Mouse (Mus musculus): ENCODE results near the gene Map3k14. TPM values are rescaled to one million over a fixed set of nuclear protein-coding genes. Genes with fewer than 3 reads are reported as not detected.

Map3k14 gene
- polyA plus RNA-seq, 1 experiment, result 12.7 TPM

GRCm38 (mm10) chr11:103173041-103173770 lies 94.1 kb downstream of the Map3k14 start:
- Histone ChIP-seq H3K27ac (ENCODE audit: insufficient read depth, low read depth, low read length) (peak overlapping the region; percentile 29; the same call in 1 of the 2 replicates), H3K27me3 (ENCODE audit: control insufficient read depth, insufficient read depth, low read length) (peaks cover 16% of the 10 kb centered on the region), H3K4me1 (ENCODE audit: control insufficient read depth, insufficient read depth, insufficient read length, low read length) (peaks cover 7% of the 10 kb centered on the region), H3K36me3 (ENCODE audit: control insufficient read depth, insufficient read depth, low read length) (no peaks in the 10 kb centered on the region), H3K4me3 (ENCODE audit: low read depth, low read length) (0 out of 2 replicates have a peak overlapping the region, but pooled peaks have one; percentile 22)
- TF ChIP-seq CTCF (IDR thresholded peaks at IDR 0.05; ENCODE audit: extremely low read depth, insufficient read length, insufficient replicate concordance, low read depth, low read length), result no peak
- TF ChIP-seq POLR2A (IDR thresholded peaks at IDR 0.05; ENCODE audit: low read depth, low read length), result no peak
- 73% methylated on average over 7 of the region's 7 CpGs for WGBS

- peak overlapping the region; percentile 74 for H3K4me3 ChIP-seq (ENCODE audit: low read depth, low read length)
Observed at GRCm38 (mm10) chr11:103172392-103173040, 94.8 kb downstream of the Map3k14 start.

GRCm38 (mm10) chr11:103171703-103172391 lies 95.4 kb downstream of the Map3k14 start:
- Histone ChIP-seq H3K4me3 (ENCODE audit: low read depth, low read length) (peak overlapping the region; percentile 74), H3K27me3 (ENCODE audit: control insufficient read depth, insufficient read depth, low read length) (peaks cover 16% of the 10 kb centered on the region), H3K27ac (ENCODE audit: insufficient read depth, low read depth, low read length) (peak overlapping the region; percentile 10; the same call in 1 of the 2 replicates), H3K4me1 (ENCODE audit: control insufficient read depth, insufficient read depth, insufficient read length, low read length) (peaks cover 7% of the 10 kb centered on the region), H3K36me3 (ENCODE audit: control insufficient read depth, insufficient read depth, low read length) (no peaks in the 10 kb centered on the region)
- WGBS, result 57% methylated on average over 9 of the region's 9 CpGs
- no peak for TF ChIP-seq POLR2A (IDR thresholded peaks at IDR 0.05; ENCODE audit: low read depth, low read length)
- TF ChIP-seq CTCF (IDR thresholded peaks at IDR 0.05; ENCODE audit: extremely low read depth, insufficient read length, insufficient replicate concordance, low read depth, low read length), result no peak

More at GRCm38 (mm10) chr11:103172392-103173040, 94.8 kb downstream of the Map3k14 start:
- no peak overlapping the region for H3K27ac ChIP-seq (ENCODE audit: insufficient read depth, low read depth, low read length)
- 61% methylated on average over 6 of the region's 6 CpGs for WGBS
- H3K4me1 ChIP-seq (ENCODE audit: control insufficient read depth, insufficient read depth, insufficient read length, low read length), result peaks cover 7% of the 10 kb centered on the region
- peaks cover 16% of the 10 kb centered on the region for H3K27me3 ChIP-seq (ENCODE audit: control insufficient read depth, insufficient read depth, low read length)
- TF ChIP-seq CTCF (IDR thresholded peaks at IDR 0.05; ENCODE audit: extremely low read depth, insufficient read length, insufficient replicate concordance, low read depth, low read length), result no peak
- no peak for TF ChIP-seq POLR2A (IDR thresholded peaks at IDR 0.05; ENCODE audit: low read depth, low read length)
- no peaks in the 10 kb centered on the region for H3K36me3 ChIP-seq (ENCODE audit: control insufficient read depth, insufficient read depth, low read length)

- H3K27me3 ChIP-seq (ENCODE audit: control insufficient read depth, insufficient read depth, low read length), result peaks cover 16% of the 10 kb centered on the region
- 3% methylated on average over 23 of the region's 23 CpGs for WGBS
- H3K36me3 ChIP-seq (ENCODE audit: control insufficient read depth, insufficient read depth, low read length), result no peaks in the 10 kb centered on the region
- TF ChIP-seq POLR2A (IDR thresholded peaks at IDR 0.05; ENCODE audit: low read depth, low read length), result no peak
- TF ChIP-seq CTCF (IDR thresholded peaks at IDR 0.05; ENCODE audit: extremely low read depth, insufficient read length, insufficient replicate concordance, low read depth, low read length), result no peak
- H3K4me1 ChIP-seq (ENCODE audit: control insufficient read depth, insufficient read depth, insufficient read length, low read length), result peaks cover 7% of the 10 kb centered on the region
- peak overlapping the region; percentile 70 for H3K27ac ChIP-seq (ENCODE audit: insufficient read depth, low read depth, low read length)
- H3K4me3 ChIP-seq (ENCODE audit: low read depth, low read length), result peak overlapping the region; percentile 74
Observed at GRCm38 (mm10) chr11:103171286-103171620, 96.0 kb downstream of the Map3k14 start.

GRCm38 (mm10) chr11:103170494-103171285 lies 96.6 kb downstream of the Map3k14 start, which contains the start of gene Fmnl1:
TSS of gene Fmnl1 (plus strand) at chr11:103171107.
- no peak for TF ChIP-seq CTCF (IDR thresholded peaks at IDR 0.05; ENCODE audit: extremely low read depth, insufficient read length, insufficient replicate concordance, low read depth, low read length)
- TF ChIP-seq POLR2A (IDR thresholded peaks at IDR 0.05; ENCODE audit: low read depth, low read length), result peak; percentile 36; the same call in 1 of the 2 replicates
- peak within 1 kb of the TSS; percentile 70 for H3K27ac ChIP-seq (ENCODE audit: insufficient read depth, low read depth, low read length)

GRCm38 (mm10) chr11:103170111-103170493 lies 97.2 kb downstream of the Map3k14 start:
- H3K27ac ChIP-seq (ENCODE audit: insufficient read depth, low read depth, low read length), result no peak overlapping the region
- TF ChIP-seq POLR2A (IDR thresholded peaks at IDR 0.05; ENCODE audit: low read depth, low read length) (no peak), CTCF (IDR thresholded peaks at IDR 0.05; ENCODE audit: extremely low read depth, insufficient read length, insufficient replicate concordance, low read depth, low read length) (no peak)
- H3K27me3 ChIP-seq (ENCODE audit: control insufficient read depth, insufficient read depth, low read length), result peaks cover 16% of the 10 kb centered on the region
- WGBS, result 55% methylated on average over 3 of the region's 3 CpGs
- peaks cover 7% of the 10 kb centered on the region for H3K4me1 ChIP-seq (ENCODE audit: control insufficient read depth, insufficient read depth, insufficient read length, low read length)
- no peaks in the 10 kb centered on the region for H3K36me3 ChIP-seq (ENCODE audit: control insufficient read depth, insufficient read depth, low read length)
- peak overlapping the region; percentile 74; the same call in 1 of the 2 replicates for H3K4me3 ChIP-seq (ENCODE audit: low read depth, low read length)

More at GRCm38 (mm10) chr11:103170494-103171285, 96.6 kb downstream of the Map3k14 start, which contains the start of gene Fmnl1:
- Histone ChIP-seq H3K4me1 (ENCODE audit: control insufficient read depth, insufficient read depth, insufficient read length, low read length) (peaks cover 7% of the 10 kb centered on the region), H3K4me3 (ENCODE audit: low read depth, low read length) (peak within 1 kb of the TSS; percentile 74), H3K36me3 (ENCODE audit: control insufficient read depth, insufficient read depth, low read length) (no peaks in the 10 kb centered on the region), H3K27me3 (ENCODE audit: control insufficient read depth, insufficient read depth, low read length) (peaks cover 16% of the 10 kb centered on the region)
- 4% methylated on average over 60 of the region's 84 CpGs for WGBS

Other genes with a start within 250 kb of the Map3k14 start
- gene Nmt1, start 239.3 kb downstream of the Map3k14 start, polyA plus RNA-seq (2012; rRNA removed), result 16.8 and 34.1 TPM in 2 replicates
- gene Dcakd, start 239.1 kb downstream of the Map3k14 start, polyA plus RNA-seq (2012; rRNA removed), result 29.3 and 57.7 TPM in 2 replicates
- 3.1 and 4.8 TPM in 2 replicates for gene Plcd3, start 165.8 kb downstream of the Map3k14 start, polyA plus RNA-seq (2012; rRNA removed)
- gene Acbd4, start 165.8 kb downstream of the Map3k14 start, polyA plus RNA-seq (2012; rRNA removed), result 89.3 and 234 TPM in 2 replicates
- gene Hexim1, start 151.2 kb downstream of the Map3k14 start, polyA plus RNA-seq (2012; rRNA removed), result 4.3 and 11.4 TPM in 2 replicates
- gene Hexim2, start 135.0 kb downstream of the Map3k14 start, polyA plus RNA-seq (2012; rRNA removed), result 0.86 and 2.2 TPM in 2 replicates
- 7.1 and 8.4 TPM in 2 replicates for gene Fmnl1, start 96.4 kb downstream of the Map3k14 start, polyA plus RNA-seq (2012; rRNA removed)
- gene 1700023F06Rik, start 58.9 kb downstream of the Map3k14 start, polyA plus RNA-seq (2012; rRNA removed), result 0.50 and 0.51 TPM in 2 replicates
- gene Spata32, start 49.0 kb downstream of the Map3k14 start, polyA plus RNA-seq (2012; rRNA removed), result not detected in 2 replicates
- 105 and 122 TPM in 2 replicates for gene Arhgap27, start 96.2 kb upstream of the Map3k14 start, polyA plus RNA-seq (2012; rRNA removed)
- gene Plekhm1, start 145.2 kb upstream of the Map3k14 start, polyA plus RNA-seq (2012; rRNA removed), result 10.4 and 16.6 TPM in 2 replicates
- not detected in 2 replicates for gene Lrrc37a, start 237.1 kb upstream of the Map3k14 start, polyA plus RNA-seq (2012; rRNA removed)

All from small intestine, adult 2 months (tissue).